Mouse (Mus musculus) stomach, embryonic 14.5 days (tissue): ENCODE results near the gene Trim37. TPM values are rescaled to one million over a fixed set of nuclear protein-coding genes. Genes with fewer than 3 reads are reported as not detected.

Experiments
- ATAC-seq: fragments of 200-750 bp; cut with Nextera tagmentation; 2 replicates; pipeline ENCODE4 v1.8.0; 2017; ENCODE audit warnings: low read depth, moderate TSS enrichment; ENCODE audit not compliant: insufficient number of reproducible peaks, insufficient read depth, low FRiP score
- H3K27ac ChIP-seq: fragments of 300-500 bp; sonication (generic); 2 replicates; pipeline ENCODE4 v1.5.1; 2014; ENCODE audit warnings: mild to moderate bottlenecking, low read length, moderate library complexity, mixed read lengths
- H3K27me3 ChIP-seq: fragments of 300-500 bp; sonication (generic); 2 replicates; pipeline ENCODE4 v1.6.1; 2014; ENCODE audit warnings: low read length, control low read depth, mixed read lengths; ENCODE audit not compliant: control insufficient read depth, insufficient read depth
- H3K36me3 ChIP-seq: fragments of 300-500 bp; sonication (generic); 2 replicates; pipeline ENCODE4 v1.6.1; 2014; ENCODE audit warnings: mild to moderate bottlenecking, control low read depth, low read length, moderate library complexity, mixed read lengths; ENCODE audit not compliant: control insufficient read depth, insufficient read depth
- H3K4me1 ChIP-seq: fragments of 300-500 bp; sonication (generic); 2 replicates; pipeline ENCODE4 v1.6.1; 2014; ENCODE audit warnings: low read length, control low read depth, mixed read lengths; ENCODE audit not compliant: control insufficient read depth, insufficient read depth
- H3K4me2 ChIP-seq: fragments of 300-500 bp; sonication (generic); replicated peaks from 2 replicates; pipeline ENCODE4 v1.6.1; 2014; ENCODE audit warnings: low read depth, low read length, control low read depth
- H3K4me3 ChIP-seq: fragments of 300-500 bp; sonication (generic); 2 replicates; pipeline ENCODE4 v1.5.1; 2014; ENCODE audit warnings: low read depth, low read length, control low read depth
- H3K9ac ChIP-seq: fragments of 300-500 bp; sonication (generic); replicated peaks from 2 replicates; pipeline ENCODE4 v1.6.1; 2014; ENCODE audit warnings: low read depth, mild to moderate bottlenecking, control low read depth, low read length, moderate library complexity, mixed read lengths
- H3K9me3 ChIP-seq: fragments of 300-500 bp; sonication (generic); 2 replicates; pipeline ENCODE4 v1.6.1; 2016; ENCODE audit warnings: low read depth, low read length, control low read depth; ENCODE audit not compliant: control insufficient read depth
- WGBS: fragments of 180-500 bp; shearing (Covaris S2); extraction: QIAGEN DNeasy Blood & Tissue Kit; methylation state at CpG from one replicate; pipeline ENCODE4 v1.1.7; 2014; 5-methylcytosine and 5-hydroxymethylcytosine counted together
- polyA plus RNA-seq: library from polyadenylated mRNA; unstranded; fragments of >200 nt; fragmentation: Nextera tagmentation; extraction: Ambion mirVana; gene quantifications from 2 replicates; pipeline ENCODE4 v1.2.1, GENCODE M21; 2014

Trim37 gene
- polyA plus RNA-seq, 1 experiment from 2014 or later = 28.8 TPM

- no peak overlapping the region for H3K4me3 ChIP-seq
- no peaks in the 10 kb centered on the region for H3K36me3 ChIP-seq
- H3K9me3 ChIP-seq = no peaks in the 10 kb centered on the region
- ATAC-seq = no peak
- no peaks in the 10 kb centered on the region for H3K27me3 ChIP-seq
- 87% methylated on average over 7 of the region's 7 CpGs for WGBS
- no peak overlapping the region for H3K9ac ChIP-seq
- no peak overlapping the region for H3K27ac ChIP-seq
- no peaks in the 10 kb centered on the region for H3K4me1 ChIP-seq
- no peak overlapping the region for H3K4me2 ChIP-seq
Observed at GRCm38 (mm10) chr11:87238891-87239530, 112.1 kb downstream of the Trim37 start.

DNA sequence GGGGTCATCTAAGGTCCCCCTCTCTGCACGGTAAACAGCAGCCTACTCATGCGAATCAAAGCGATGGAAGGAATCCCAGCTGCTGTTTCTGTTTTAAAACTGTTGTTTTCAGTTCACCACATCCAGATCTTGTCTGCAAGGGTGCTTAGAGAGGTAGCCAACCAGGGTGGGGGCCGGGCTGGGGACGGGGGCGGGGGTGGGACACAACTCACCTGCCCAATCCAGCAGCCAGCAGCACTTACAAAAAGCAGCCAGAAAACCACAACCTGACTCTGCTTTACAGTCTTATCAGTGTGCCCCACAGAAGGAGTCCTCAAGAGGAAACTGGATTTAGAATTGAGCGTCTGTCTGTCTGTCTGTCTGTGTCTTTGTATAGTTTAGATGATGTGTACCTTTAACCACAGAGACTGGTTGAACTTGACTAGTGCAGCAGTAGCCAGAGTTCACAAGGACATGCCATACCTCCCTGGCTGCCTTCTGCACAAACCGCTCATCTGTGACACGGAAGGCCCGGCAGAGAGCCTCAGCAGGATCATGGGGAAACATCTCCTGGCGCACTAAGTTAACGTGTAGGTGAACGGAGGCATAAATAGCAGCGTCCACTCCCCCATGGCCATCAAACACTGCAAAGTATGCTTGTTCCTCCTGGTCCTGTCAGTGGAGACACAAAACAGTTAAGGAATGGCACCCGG is 113.4 kb downstream of the Trim37 start:
- H3K9ac ChIP-seq = no peak overlapping the region
- WGBS = 87% methylated on average over 15 of the region's 15 CpGs
- H3K4me3 ChIP-seq = no peak overlapping the region
- no peaks in the 10 kb centered on the region for H3K9me3 ChIP-seq
- H3K4me1 ChIP-seq = no peaks in the 10 kb centered on the region
- H3K36me3 ChIP-seq = no peaks in the 10 kb centered on the region
- no peak for ATAC-seq
- H3K4me2 ChIP-seq = no peak overlapping the region
- no peak overlapping the region for H3K27ac ChIP-seq
- no peaks in the 10 kb centered on the region for H3K27me3 ChIP-seq

- Histone ChIP-seq H3K9ac (no peak overlapping the region), H3K4me3 (no peak overlapping the region), H3K27ac (no peak overlapping the region), H3K9me3 (no peaks in the 10 kb centered on the region), H3K36me3 (no peaks in the 10 kb centered on the region), H3K27me3 (no peaks in the 10 kb centered on the region), H3K4me2 (no peak overlapping the region), H3K4me1 (no peaks in the 10 kb centered on the region)
- 81% methylated on average over 4 of the region's 4 CpGs for WGBS
- ATAC-seq = no peak
Observed at GRCm38 (mm10) chr11:87240833-87241215, 113.9 kb downstream of the Trim37 start.

DNA sequence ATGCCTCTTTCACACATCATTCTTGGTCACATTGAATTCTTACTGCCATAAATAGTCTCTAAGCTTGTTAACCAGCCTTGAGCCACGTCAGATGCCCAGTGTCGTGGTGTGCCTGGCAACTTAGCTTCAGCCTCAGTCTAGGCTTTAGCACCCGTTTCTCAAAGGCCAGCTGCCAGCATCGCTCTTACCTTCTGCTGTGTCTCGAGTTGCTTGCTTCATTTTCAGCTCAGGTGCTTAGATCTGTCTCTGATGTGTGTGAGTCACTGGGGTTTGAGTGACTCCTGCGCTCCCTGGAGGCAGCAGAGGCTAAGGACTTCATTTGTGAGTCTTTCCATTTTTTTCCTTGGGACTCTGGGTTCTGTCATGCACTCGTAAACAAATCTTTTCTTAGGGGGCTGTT is 114.4 kb downstream of the Trim37 start:
- 68% methylated on average over 7 of the region's 7 CpGs for WGBS
- no peak for ATAC-seq
- Histone ChIP-seq H3K27me3 (no peaks in the 10 kb centered on the region), H3K36me3 (no peaks in the 10 kb centered on the region), H3K4me2 (no peak overlapping the region), H3K4me1 (no peaks in the 10 kb centered on the region), H3K27ac (no peak overlapping the region), H3K4me3 (no peak overlapping the region), H3K9ac (no peak overlapping the region), H3K9me3 (no peaks in the 10 kb centered on the region)

DNA sequence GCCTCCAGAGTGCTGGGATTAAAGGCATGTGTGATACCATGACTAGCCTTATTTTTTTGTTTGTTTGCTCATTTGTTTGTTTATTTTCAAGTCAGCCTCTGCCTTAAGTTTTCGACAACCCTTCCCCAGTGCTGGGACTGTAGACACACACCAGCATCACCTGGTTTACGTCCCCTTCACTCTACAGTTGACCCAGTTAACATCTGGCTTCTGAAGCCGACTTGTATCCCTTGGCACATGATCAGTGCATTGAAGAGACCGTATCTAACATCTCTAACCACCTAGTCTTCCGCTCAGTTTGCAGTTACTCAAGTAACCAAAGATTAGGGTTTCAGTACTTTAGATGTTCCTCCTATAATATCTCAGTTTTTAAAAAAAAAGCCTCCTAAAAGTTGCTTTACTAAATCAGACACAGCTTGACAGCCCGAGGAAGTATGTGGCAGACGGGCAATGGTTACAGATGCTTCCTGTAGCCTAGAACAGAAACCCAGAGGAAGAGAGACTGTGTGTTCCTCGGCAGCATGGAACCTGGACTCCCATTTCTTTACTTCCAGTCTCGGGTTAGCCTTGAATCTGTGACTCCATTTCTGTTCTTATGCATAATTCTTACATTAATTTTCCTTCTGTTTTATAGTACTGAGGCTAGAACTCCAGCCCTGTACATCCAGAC is 118.4 kb downstream of the Trim37 start:
- Histone ChIP-seq H3K9ac (no peak overlapping the region), H3K27ac (no peak overlapping the region), H3K36me3 (no peaks in the 10 kb centered on the region), H3K27me3 (no peaks in the 10 kb centered on the region), H3K4me1 (0 out of 2 replicates have a peak, but pooled peaks cover 4% of the 10 kb centered on the region), H3K4me2 (no peak overlapping the region), H3K9me3 (no peaks in the 10 kb centered on the region), H3K4me3 (no peak overlapping the region)
- no peak for ATAC-seq
- WGBS = 85% methylated on average over 9 of the region's 9 CpGs

DNA sequence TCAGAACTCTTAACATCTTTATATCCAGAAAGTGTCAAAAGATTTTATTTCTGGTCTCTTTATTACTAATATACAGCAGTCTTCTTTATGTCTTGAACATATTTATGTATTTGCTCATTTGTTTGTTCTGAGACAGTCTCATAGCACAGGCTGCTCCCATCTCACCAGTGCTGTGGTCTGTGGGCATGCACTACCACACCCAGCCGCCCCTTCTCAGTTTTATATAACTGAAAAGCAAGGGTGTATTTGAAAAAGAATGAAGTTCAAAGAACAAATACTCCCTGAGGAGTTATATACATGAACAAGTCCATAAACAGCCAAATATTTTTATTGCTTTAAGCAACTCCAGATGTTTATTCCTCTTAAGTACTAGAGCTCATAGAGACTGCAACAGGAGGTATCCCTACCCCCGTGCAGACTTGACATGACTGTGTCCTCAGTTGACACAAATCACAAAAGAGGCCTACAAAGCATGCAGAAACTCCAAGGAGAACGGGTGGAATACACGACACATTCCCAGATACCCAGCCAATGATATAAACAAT is 119.3 kb downstream of the Trim37 start:
- H3K9me3 ChIP-seq = no peaks in the 10 kb centered on the region
- 44% methylated on average over 4 of the region's 4 CpGs for WGBS
- H3K4me1 ChIP-seq = 0 out of 2 replicates have a peak, but pooled peaks cover 4% of the 10 kb centered on the region
- no peak overlapping the region for H3K4me3 ChIP-seq
- H3K27ac ChIP-seq = no peak overlapping the region
- no peaks in the 10 kb centered on the region for H3K27me3 ChIP-seq
- no peak overlapping the region for H3K9ac ChIP-seq
- ATAC-seq = no peak
- no peaks in the 10 kb centered on the region for H3K36me3 ChIP-seq
- no peak overlapping the region for H3K4me2 ChIP-seq

- no peak overlapping the region for H3K4me2 ChIP-seq
- no peak overlapping the region for H3K4me3 ChIP-seq
- H3K27ac ChIP-seq = no peak overlapping the region
- 62% methylated on average over 9 of the region's 9 CpGs for WGBS
- no peaks in the 10 kb centered on the region for H3K27me3 ChIP-seq
- no peak for ATAC-seq
- no peak overlapping the region for H3K9ac ChIP-seq
- H3K9me3 ChIP-seq = no peaks in the 10 kb centered on the region
- H3K36me3 ChIP-seq = no peaks in the 10 kb centered on the region
- H3K4me1 ChIP-seq = 0 out of 2 replicates have a peak, but pooled peaks cover 4% of the 10 kb centered on the region
Observed at GRCm38 (mm10) chr11:87246724-87247493, 120.0 kb downstream of the Trim37 start.

GRCm38 (mm10) chr11:87247494-87247866 is 120.6 kb downstream of the Trim37 start:
- Histone ChIP-seq H3K27me3 (no peaks in the 10 kb centered on the region), H3K4me1 (0 out of 2 replicates have a peak, but pooled peaks cover 4% of the 10 kb centered on the region), H3K9ac (no peak overlapping the region), H3K4me3 (no peak overlapping the region), H3K9me3 (no peaks in the 10 kb centered on the region), H3K27ac (no peak overlapping the region), H3K36me3 (no peaks in the 10 kb centered on the region), H3K4me2 (no peak overlapping the region)
- WGBS = 77% methylated on average over 5 of the region's 5 CpGs
- ATAC-seq = no peak
